Mouse (Mus musculus): ENCODE results near the gene Sfmbt2. TPM values are rescaled to one million over a fixed set of nuclear protein-coding genes. Genes with fewer than 3 reads are reported as not detected.
"Not testable (repeated sequence)": the region's sequence is repeated elsewhere in the genome, so short reads cannot be mapped to it uniquely, and the experiment has no call there.

Sfmbt2 gene
- 1 to 10 TPM; 7.2 to 7.6 TPM for total RNA-seq (2021)

- intact Hi-C loops (cut with DNase I), result loop anchor here (10.0 kb wide), 1 partner anchor 955 kb away; no protein-coding TSS in a partner anchor
- DNase-seq (ENCODE audit: extremely low spot score in 1 of 2, low spot score in 2 of 2), result no peak
Observed at GRCm38 (mm10) chr2:10370176-10370575, at the start of gene Sfmbt2. TSS of gene Sfmbt2 (plus strand) at chr2:10370510.

GRCm38 (mm10) chr2:10321093-10321492, 49.2 kb upstream of the Sfmbt2 start:
- intact Hi-C loops (cut with DNase I), result no loop called here
- DNase-seq (ENCODE audit: extremely low spot score in 1 of 2, low spot score in 2 of 2), result no peak

GRCm38 (mm10) chr2:10323173-10323572, 47.1 kb upstream of the Sfmbt2 start:
- intact Hi-C loops (cut with DNase I), result no loop called here

GRCm38 (mm10) chr2:10324980-10325379, 45.3 kb upstream of the Sfmbt2 start:
- intact Hi-C loops (cut with DNase I), result no loop called here
- no peak for DNase-seq (ENCODE audit: extremely low spot score in 1 of 2, low spot score in 2 of 2)

More at GRCm38 (mm10) chr2:10323173-10323572, 47.1 kb upstream of the Sfmbt2 start:
- no peak for DNase-seq (ENCODE audit: extremely low spot score in 1 of 2, low spot score in 2 of 2)

GRCm38 (mm10) chr2:10330216-10330615, 40.1 kb upstream of the Sfmbt2 start:
- DNase-seq (ENCODE audit: extremely low spot score in 1 of 2, low spot score in 2 of 2), result no peak
- intact Hi-C loops (cut with DNase I), result no loop called here

GRCm38 (mm10) chr2:10334299-10334698, 36.0 kb upstream of the Sfmbt2 start:
- no peak for DNase-seq (ENCODE audit: extremely low spot score in 1 of 2, low spot score in 2 of 2)
- intact Hi-C loops (cut with DNase I), result no loop called here

GRCm38 (mm10) chr2:10335037-10335608, 35.2 kb upstream of the Sfmbt2 start:
- DNase-seq (ENCODE audit: extremely low spot score in 1 of 2, low spot score in 2 of 2), result no peak

GRCm38 (mm10) chr2:10340022-10340421, 30.3 kb upstream of the Sfmbt2 start:
- intact Hi-C loops (cut with DNase I), result no loop called here

More at GRCm38 (mm10) chr2:10335037-10335608, 35.2 kb upstream of the Sfmbt2 start:
- intact Hi-C loops (cut with DNase I), result no loop called here

GRCm38 (mm10) chr2:10343523-10343922, 26.8 kb upstream of the Sfmbt2 start:
- no peak for DNase-seq (ENCODE audit: extremely low spot score in 1 of 2, low spot score in 2 of 2)
- intact Hi-C loops (cut with DNase I), result no loop called here

More at GRCm38 (mm10) chr2:10340022-10340421, 30.3 kb upstream of the Sfmbt2 start:
- no peak for DNase-seq (ENCODE audit: extremely low spot score in 1 of 2, low spot score in 2 of 2)

GRCm38 (mm10) chr2:10344073-10344472, 26.2 kb upstream of the Sfmbt2 start:
- DNase-seq (ENCODE audit: extremely low spot score in 1 of 2, low spot score in 2 of 2); intact Hi-C loops (cut with DNase I): not testable (repeated sequence)

GRCm38 (mm10) chr2:10347193-10347592, 23.1 kb upstream of the Sfmbt2 start:
- DNase-seq (ENCODE audit: extremely low spot score in 1 of 2, low spot score in 2 of 2), result no peak
- intact Hi-C loops (cut with DNase I), result no loop called here

- DNase-seq (ENCODE audit: extremely low spot score in 1 of 2, low spot score in 2 of 2), result no peak
- intact Hi-C loops (cut with DNase I), result no loop called here
Observed at GRCm38 (mm10) chr2:10348036-10348435, 22.3 kb upstream of the Sfmbt2 start.

- DNase-seq (ENCODE audit: extremely low spot score in 1 of 2, low spot score in 2 of 2), result no peak
- intact Hi-C loops (cut with DNase I), result no loop called here
Observed at GRCm38 (mm10) chr2:10350266-10350810, 20.0 kb upstream of the Sfmbt2 start.

- no peak for DNase-seq (ENCODE audit: extremely low spot score in 1 of 2, low spot score in 2 of 2)
- intact Hi-C loops (cut with DNase I), result no loop called here
Observed at GRCm38 (mm10) chr2:10351125-10351524, 19.2 kb upstream of the Sfmbt2 start.

- DNase-seq (ENCODE audit: extremely low spot score in 1 of 2, low spot score in 2 of 2), result no peak
- intact Hi-C loops (cut with DNase I), result no loop called here
Observed at GRCm38 (mm10) chr2:10352887-10353286, 17.4 kb upstream of the Sfmbt2 start.

- DNase-seq (ENCODE audit: extremely low spot score in 1 of 2, low spot score in 2 of 2), result no peak
- intact Hi-C loops (cut with DNase I), result no loop called here
Observed at GRCm38 (mm10) chr2:10353889-10354288, 16.4 kb upstream of the Sfmbt2 start.

GRCm38 (mm10) chr2:10359861-10360260, 10.4 kb upstream of the Sfmbt2 start:
- no peak for DNase-seq (ENCODE audit: extremely low spot score in 1 of 2, low spot score in 2 of 2)
- intact Hi-C loops (cut with DNase I), result no loop called here

GRCm38 (mm10) chr2:10365081-10365480, 5.2 kb upstream of the Sfmbt2 start:
- intact Hi-C loops (cut with DNase I), result no loop called here
- DNase-seq (ENCODE audit: extremely low spot score in 1 of 2, low spot score in 2 of 2), result no peak

- intact Hi-C loops (cut with DNase I), result no loop called here
- no peak for DNase-seq (ENCODE audit: extremely low spot score in 1 of 2, low spot score in 2 of 2)
Observed at GRCm38 (mm10) chr2:10366284-10366683, 4.0 kb upstream of the Sfmbt2 start.

- intact Hi-C loops (cut with DNase I), result loop anchor here (10.0 kb wide), 1 partner anchor 955 kb away; no protein-coding TSS in a partner anchor
- DNase-seq (ENCODE audit: extremely low spot score in 1 of 2, low spot score in 2 of 2), result no peak
Observed at GRCm38 (mm10) chr2:10369676-10370075, 634 bp upstream of the Sfmbt2 start.

Data from left cerebral cortex, postnatal 10 days (tissue).